Mouse (Mus musculus) testis, adult 2 months (tissue): ENCODE results near the gene Sptb.

Source experiments
- CTCF ChIP-seq: fragments of 200-500 bp; IDR thresholded peaks from 2 replicates; pipeline ENCODE4 v1.5.1; 2012; ENCODE audit warnings: low read depth, mild to moderate bottlenecking, inconsistent platforms, low read length, moderate library complexity; ENCODE audit not compliant: control insufficient read depth, insufficient read depth, insufficient replicate concordance
- POLR2A ChIP-seq: fragments of 200-500 bp; IDR thresholded peaks from 2 replicates; pipeline ENCODE4 v1.6.1; 2012; ENCODE audit warnings: low read depth, mild to moderate bottlenecking, inconsistent platforms, low read length, moderate library complexity; ENCODE audit not compliant: control insufficient read depth

GRCm38 (mm10) chr12:76643679-76644078 lies 66.7 kb downstream of the Sptb start:
- TF ChIP-seq POLR2A (no peak), CTCF (no peak)
